9 mouse cellular contexts compared by ENCODE assay signal in the genomic region with DNA sequence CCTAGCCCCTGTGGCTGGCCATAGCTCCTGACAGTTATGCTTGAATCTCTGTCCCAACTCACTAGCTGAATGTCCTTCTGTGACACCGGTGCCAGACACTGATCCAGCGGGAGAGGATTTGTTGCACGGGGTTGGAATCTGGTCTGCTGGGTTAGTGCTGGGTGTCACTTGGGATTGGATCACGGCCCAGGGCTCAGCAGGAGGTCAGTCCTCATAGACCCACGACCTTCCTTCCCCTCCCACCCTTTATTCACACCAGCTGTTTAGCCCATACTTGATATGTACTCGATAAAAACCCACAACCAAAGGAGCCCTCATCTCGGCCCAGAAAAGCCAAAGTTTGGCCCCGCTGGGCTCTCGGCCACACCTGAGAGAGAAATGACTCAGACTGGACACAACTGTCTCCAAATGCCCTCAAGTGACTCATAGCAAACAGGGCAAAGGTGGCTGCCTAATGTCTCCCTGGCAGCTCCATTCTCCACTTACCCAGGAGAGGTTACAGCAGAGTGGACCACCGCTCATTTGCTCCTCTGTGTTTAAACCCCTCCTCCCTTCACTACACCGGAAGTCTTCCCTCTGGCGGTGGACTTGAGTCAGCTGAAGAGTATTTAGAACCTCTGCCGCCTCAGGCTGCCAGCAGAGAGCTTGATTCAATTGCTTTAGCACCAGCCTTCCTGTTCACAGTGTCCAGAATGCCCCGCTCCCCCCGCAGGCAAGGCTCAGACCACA. TPM values are rescaled to one million over a fixed set of nuclear protein-coding genes. Genes with fewer than 3 reads are reported as not detected.
DNase-seq lines count a peak whose midpoint lies in the region; ATAC-seq and TF ChIP-seq lines count a peak whose summit lies in the region.
"Had no signal": no experiment of that assay in that cellular context is flagged by ENCODE, and none has a peak within 500 bp of the region (broad histone marks: within the 10 kb centered on the region; RNA-seq: fewer than 3 reads in every experiment).

No protein-coding gene starts in this region.

- H3K4me2 ChIP-seq in lung, embryonic 14.5 days = no peak overlapping the region
- H3K4me2 ChIP-seq: embryonic facial prominence, embryonic 12.5 days; liver, embryonic 13.5 days had no signal

- DNase-seq in lung, embryonic 14.5 days = peak; percentile 71
- no peak for DNase-seq in lung, postnatal 25 days (ENCODE audit: low spot score)
- DNase-seq in Patski (ENCODE audit: low read depth, low spot score) = no peak
- DNase-seq in induced T-regulatory cell, adult 2 months (ENCODE audit: low read depth) = peak; percentile 53
- DNase-seq in retina, postnatal 1 day = peak; percentile 78
- no peak for DNase-seq in ovary, postnatal 14 days (ENCODE audit: low spot score)
- DNase-seq in cerebellum, postnatal 25 days = no peak
- DNase-seq: liver, embryonic 13.5 days had no signal

- 0 out of 2 replicates have a peak, but pooled peaks have one; percentile 10 for ATAC-seq in lung, embryonic 14.5 days (ENCODE audit: insufficient read depth)
- ATAC-seq in Patski = peak; percentile 18

- WGBS in lung, embryonic 14.5 days = 47% methylated on average over 15 of the region's 15 CpGs

- no peaks in the 10 kb centered on the region for H3K9me3 ChIP-seq in lung, embryonic 14.5 days (ENCODE audit: low read depth, low read length)
- H3K9me3 ChIP-seq: embryonic facial prominence, embryonic 12.5 days; liver, embryonic 13.5 days had no signal

- POLR2A ChIA-PET in Patski (lab: Charles Lee) = interaction anchor here (0.6 to 0.7 kb wide), 2 partner anchors 24 to 26 kb away, joined by 3 read pairs; no protein-coding TSS in a partner anchor

- TF ChIP-seq CTCF in lung, embryonic 14.5 days (IDR thresholded peaks at IDR 0.05; ENCODE audit: low read depth) = peak; percentile 57
- no peak for TF ChIP-seq CTCF in Patski (IDR thresholded peaks at IDR 0.05)

- CTCF ChIA-PET in Patski (lab: Charles Lee) = interaction anchor here (0.6 to 4.1 kb wide), 7 partner anchors 116 to 462 kb away, joined by 3 to 40 read pairs (median 3); no protein-coding TSS in a partner anchor

- no peak overlapping the region for H3K27ac ChIP-seq in lung, embryonic 14.5 days (ENCODE audit: low read depth)
- H3K27ac ChIP-seq: embryonic facial prominence, embryonic 12.5 days; liver, embryonic 13.5 days had no signal

- H3K9ac ChIP-seq in lung, embryonic 14.5 days = no peak overlapping the region
- H3K9ac ChIP-seq: embryonic facial prominence, embryonic 12.5 days; liver, embryonic 13.5 days had no signal

- no peaks in the 10 kb centered on the region for H3K36me3 ChIP-seq in lung, embryonic 14.5 days (ENCODE audit: insufficient read depth)
- H3K36me3 ChIP-seq: embryonic facial prominence, embryonic 12.5 days; liver, embryonic 13.5 days had no signal

- in situ Hi-C loops in Patski (cut with MboI; ENCODE audit: low pct_unique_long_range_greater_than_20kb) = loop anchor here (5.0 kb wide), 1 partner anchor 201 kb away; no protein-coding TSS in a partner anchor

- H3K4me3 ChIP-seq in lung, embryonic 14.5 days (ENCODE audit: low read depth, low read length) = no peak overlapping the region
- H3K4me3 ChIP-seq: embryonic facial prominence, embryonic 12.5 days; liver, embryonic 13.5 days had no signal

- H3K4me1 ChIP-seq in lung, embryonic 14.5 days (ENCODE audit: insufficient read depth) = no peaks in the 10 kb centered on the region

- H3K27me3 ChIP-seq in lung, embryonic 14.5 days (ENCODE audit: insufficient read depth, low read length) = no peaks in the 10 kb centered on the region
- no peaks in the 10 kb centered on the region for H3K27me3 ChIP-seq in Patski
- H3K27me3 ChIP-seq: embryonic facial prominence, embryonic 12.5 days; liver, embryonic 13.5 days had no signal

RNA-seq across cellular contexts. Expression of a gene that starts 27.2 kb away (rescaled TPM):
- not detected in 2 replicates for polyA plus RNA-seq in lung, embryonic 14.5 days (2014; fragmentation: Nextera tagmentation; extraction: Ambion mirVana)
- polyA plus RNA-seq in Patski (2021) = 0.22 TPM
- polyA plus RNA-seq: embryonic facial prominence, embryonic 12.5 days; liver, embryonic 13.5 days had no signal

Comparison
In these comparisons a context has a peak if more than half of its experiments do, and no peak if none do; other contexts are left out.
1. DNase-seq: peak in lung, embryonic 14.5 days (single experiment), induced T-regulatory cell, adult 2 months (single experiment) and retina, postnatal 1 day (single experiment); none in lung, postnatal 25 days (single experiment), Patski (single experiment), ovary, postnatal 14 days (single experiment) and cerebellum, postnatal 25 days (0 of 2).